Mouse (Mus musculus): ENCODE data around the gene Natd1.

GRCm38 (mm10) chr11:60909626-60910025, 4.9 kb downstream of the Natd1 start:
- TF ChIP-seq CTCF (IDR thresholded peaks at IDR 0.05; ENCODE audit: control insufficient read depth, insufficient read depth, low read length) = no peak
- TF ChIP-seq POLR2A (IDR thresholded peaks at IDR 0.05; ENCODE audit: borderline replicate concordance, control insufficient read depth, low read depth, low read length) = no peak

Data from bone marrow, adult 2 months (tissue).